Mouse (Mus musculus) large intestine, adult 2 months (tissue): ENCODE measurements around the gene Vamp3. TPM values are rescaled to one million over a fixed set of nuclear protein-coding genes. Genes with fewer than 3 reads are reported as not detected.

Source experiments
- polyA plus RNA-seq: library from polyadenylated mRNA; depleted of rRNA; stranded (reverse); fragments of >200 nt; gene quantifications from 2 replicates; pipeline ENCODE4 v1.2.3, GENCODE M21; 2012; rRNA removed

The Vamp3 gene
- polyA plus RNA-seq, 1 experiment, result 54.0 TPM

Other genes starting within 250 kb of the Vamp3 start
- 13.4 and 29.4 TPM in 2 replicates for gene Errfi1, start 204.0 kb downstream of the Vamp3 start, polyA plus RNA-seq
- gene Park7, start 143.5 kb downstream of the Vamp3 start, polyA plus RNA-seq, result 124 and 128 TPM in 2 replicates
- gene Tnfrsf9, start 143.4 kb downstream of the Vamp3 start, polyA plus RNA-seq, result 1.3 and 1.8 TPM in 2 replicates
- gene Uts2, start 60.9 kb downstream of the Vamp3 start, polyA plus RNA-seq, result not detected in 2 replicates
- 1.8 and 2.2 TPM in 2 replicates for gene Per3, start 13.3 kb downstream of the Vamp3 start, polyA plus RNA-seq
- gene Gm13090, start 31.6 kb upstream of the Vamp3 start, polyA plus RNA-seq, result not detected in 2 replicates